Mouse (Mus musculus): ENCODE results near the gene Mindy4b-ps. TPM values are rescaled to one million over a fixed set of nuclear protein-coding genes. Genes with fewer than 3 reads are reported as not detected.

Mindy4b-ps gene
- total and polyA plus RNA-seq, 3 experiments = not detected

GRCm38 (mm10) chr3:58784219-58785092 lies 37.7 kb downstream of the Mindy4b-ps start:
- no peak for DNase-seq

GRCm38 (mm10) chr3:58783602-58784218 lies 38.4 kb downstream of the Mindy4b-ps start:
- no peak for DNase-seq

- DNase-seq = no peak
Observed at GRCm38 (mm10) chr3:58756429-58756828, 65.7 kb downstream of the Mindy4b-ps start.

GRCm38 (mm10) chr3:58755769-58756168 lies 66.3 kb downstream of the Mindy4b-ps start:
- DNase-seq = no peak

- no peak for DNase-seq
Observed at GRCm38 (mm10) chr3:58754361-58754760, 67.8 kb downstream of the Mindy4b-ps start.

GRCm38 (mm10) chr3:58751818-58752620 lies 70.1 kb downstream of the Mindy4b-ps start:
- no peak for DNase-seq

GRCm38 (mm10) chr3:58748724-58749123 lies 73.4 kb downstream of the Mindy4b-ps start:
- no peak for DNase-seq

GRCm38 (mm10) chr3:58747924-58748323 lies 74.2 kb downstream of the Mindy4b-ps start:
- DNase-seq = no peak

- DNase-seq = no peak
Observed at GRCm38 (mm10) chr3:58739536-58739935, 82.6 kb downstream of the Mindy4b-ps start.

Other genes with a start within 250 kb of the Mindy4b-ps start
- 100 to 1,000 TPM; 125 to 149 TPM for gene Selenot, start 245.7 kb downstream of the Mindy4b-ps start, total RNA-seq (2021)
- 23.5 and 26.2 TPM in 2 replicates for gene Selenot, start 245.7 kb downstream of the Mindy4b-ps start, polyA plus RNA-seq (2012; rRNA removed)
- gene Erich6, start 185.1 kb downstream of the Mindy4b-ps start, total RNA-seq (2021) = under 1 TPM; 0.12 to 0.21 TPM
- not detected in 2 replicates for gene Erich6, start 185.1 kb downstream of the Mindy4b-ps start, polyA plus RNA-seq (2012; rRNA removed)
- 10 to 100 TPM; 14.4 to 28.6 TPM for gene Siah2, start 129.9 kb downstream of the Mindy4b-ps start, total RNA-seq (2021)
- gene Siah2, start 129.9 kb downstream of the Mindy4b-ps start, polyA plus RNA-seq (2012; rRNA removed) = 36.0 and 52.3 TPM in 2 replicates
- not detected for gene Clrn1, start 63.0 kb upstream of the Mindy4b-ps start, total RNA-seq (2021)
- gene Clrn1, start 63.0 kb upstream of the Mindy4b-ps start, polyA plus RNA-seq (2012; rRNA removed) = not detected in 2 replicates
- gene Med12l, start 183.5 kb upstream of the Mindy4b-ps start, total RNA-seq (2021) = 10 to 100 TPM in 1 of 2 experiments, 1 to 10 TPM in 1; 9.4 to 14.0 TPM
- 7.4 and 9.2 TPM in 2 replicates for gene Med12l, start 183.5 kb upstream of the Mindy4b-ps start, polyA plus RNA-seq (2012; rRNA removed)

All from adrenal gland, adult 2 months (tissue).